Mouse (Mus musculus): ENCODE results near the gene Phlpp1. TPM values are rescaled to one million over a fixed set of nuclear protein-coding genes. Genes with fewer than 3 reads are reported as not detected.

The Phlpp1 gene
- polyA plus RNA-seq, 1 experiment from 2014 or later: 8.8 TPM

DNA sequence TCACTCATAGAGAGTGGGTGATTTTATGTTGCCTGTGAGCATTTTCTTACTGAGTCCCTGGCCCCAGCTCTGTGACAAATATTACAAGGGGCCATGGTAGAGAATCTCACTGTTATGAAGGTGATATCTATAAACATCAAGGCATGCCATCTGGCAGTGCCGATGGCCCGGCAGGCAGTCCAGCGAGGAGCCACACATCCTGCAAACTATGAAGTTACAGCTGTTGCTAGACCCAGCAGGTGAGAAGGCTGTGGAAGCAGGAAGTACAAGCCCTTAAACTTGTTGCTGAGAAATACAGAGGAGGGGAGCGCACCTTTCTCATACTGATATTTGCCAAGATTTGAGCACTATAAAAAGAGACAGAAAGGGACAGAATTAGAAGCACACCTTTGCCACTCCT is 257.0 kb downstream of the Phlpp1 start:
- Histone ChIP-seq H3K4me3 (no peak overlapping the region), H3K9me3 (no peaks in the 10 kb centered on the region), H3K27ac (no peak overlapping the region), H3K36me3 (no peaks in the 10 kb centered on the region), H3K4me2 (replicated peaks) (no peak overlapping the region), H3K9ac (no peak overlapping the region), H3K27me3 (replicated peaks) (no peaks in the 10 kb centered on the region), H3K4me1 (no peaks in the 10 kb centered on the region)
- WGBS: 53% methylated on average over 4 of the region's 4 CpGs
- no peak for ATAC-seq (ENCODE audit: low FRiP score, low read depth)

DNA sequence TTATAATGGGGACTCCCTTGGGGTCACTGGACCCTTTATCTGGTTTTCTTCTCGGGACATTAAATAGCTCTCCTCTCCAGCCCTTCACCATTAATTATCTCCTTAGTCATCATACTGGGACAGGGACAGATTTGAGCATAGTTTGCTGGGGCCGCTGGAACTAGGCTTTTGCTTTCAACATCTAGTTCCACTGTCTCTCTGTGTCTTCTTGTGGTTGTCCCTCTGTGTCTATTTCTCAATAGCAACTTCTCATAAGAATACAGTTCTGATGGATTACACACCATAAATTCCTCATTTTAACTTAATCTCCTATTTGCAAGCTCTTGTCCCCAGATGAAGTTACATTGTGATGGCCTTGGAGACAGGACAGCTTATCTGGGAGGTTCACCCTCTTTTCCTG is 262.0 kb downstream of the Phlpp1 start:
- no peaks in the 10 kb centered on the region for H3K4me1 ChIP-seq
- ATAC-seq (ENCODE audit: low FRiP score, low read depth): no peak
- H3K9ac ChIP-seq: no peak overlapping the region
- H3K9me3 ChIP-seq: no peaks in the 10 kb centered on the region
- no peak overlapping the region for H3K4me3 ChIP-seq
- no peaks in the 10 kb centered on the region for H3K36me3 ChIP-seq
- H3K4me2 ChIP-seq (replicated peaks): no peak overlapping the region
- H3K27me3 ChIP-seq (replicated peaks): no peaks in the 10 kb centered on the region
- H3K27ac ChIP-seq: no peak overlapping the region
- WGBS: 58% methylated on average over 2 of the region's 2 CpGs

Other genes starting within 250 kb of the Phlpp1 start
- gene Zcchc2, start 181.3 kb upstream of the Phlpp1 start, polyA plus RNA-seq (2016; fragmentation: Nextera tagmentation; extraction: Ambion mirVana): 1.7 and 1.9 TPM in 2 replicates

Data from neural tube, embryonic 12.5 days (tissue).